Mouse (Mus musculus) neural tube, embryonic 14.5 days (tissue): ENCODE results near the gene Gm20388. TPM values are rescaled to one million over a fixed set of nuclear protein-coding genes. Genes with fewer than 3 reads are reported as not detected.
A peak's percentile ranks its signal among the peaks of the same experiment; 100 is the strongest.

Source experiments
- ATAC-seq: fragments of 200-750 bp; cut with Nextera tagmentation; 2 replicates; pipeline ENCODE4 v1.8.0; 2017; ENCODE audit warnings: low read depth, mild to moderate bottlenecking, moderate TSS enrichment, moderate library complexity
- H3K27ac ChIP-seq: fragments of 300-500 bp; sonication (generic); 2 replicates; pipeline ENCODE4 v1.5.1; 2014; ENCODE audit warnings: low read depth, mild to moderate bottlenecking, control low read depth, low read length, moderate library complexity, mixed read lengths
- H3K27me3 ChIP-seq: fragments of 300-500 bp; sonication (generic); 2 replicates; pipeline ENCODE4 v1.6.1; 2014; ENCODE audit warnings: low read length; ENCODE audit not compliant: control insufficient read depth, insufficient read depth
- H3K36me3 ChIP-seq: fragments of 300-500 bp; sonication (generic); 2 replicates; pipeline ENCODE4 v1.6.1; 2014; ENCODE audit warnings: low read length, mixed read lengths; ENCODE audit not compliant: control insufficient read depth, insufficient read depth
- H3K4me1 ChIP-seq: fragments of 300-500 bp; sonication (generic); 2 replicates; pipeline ENCODE4 v1.6.1; 2014; ENCODE audit warnings: low read length; ENCODE audit not compliant: control insufficient read depth, insufficient read depth
- H3K4me2 ChIP-seq: fragments of 300-500 bp; sonication (generic); 2 replicates; pipeline ENCODE4 v1.6.1; 2014; ENCODE audit warnings: mild to moderate bottlenecking, low read depth, low read length, control low read depth
- H3K4me3 ChIP-seq: fragments of 300-500 bp; sonication (generic); 2 replicates; pipeline ENCODE4 v1.5.1; 2014; ENCODE audit warnings: low read depth, low read length, control low read depth, mixed read lengths
- H3K9ac ChIP-seq: fragments of 300-500 bp; sonication (generic); replicated peaks from 2 replicates; pipeline ENCODE4 v1.6.1; 2014; ENCODE audit warnings: low read depth, mild to moderate bottlenecking, control low read depth, low read length, mixed read lengths
- H3K9me3 ChIP-seq: fragments of 300-500 bp; sonication (generic); 2 replicates; pipeline ENCODE4 v1.6.1; 2016; ENCODE audit warnings: low read length; ENCODE audit not compliant: control insufficient read depth
- WGBS: fragments of 180-500 bp; shearing (Covaris S2); extraction: QIAGEN DNeasy Blood & Tissue Kit; methylation state at CpG from one replicate; pipeline ENCODE4 v1.1.7; 2014; 5-methylcytosine and 5-hydroxymethylcytosine counted together
- polyA plus RNA-seq: library from polyadenylated mRNA; unstranded; fragments of >200 nt; fragmentation: Nextera tagmentation; extraction: Ambion mirVana; gene quantifications from 2 replicates; pipeline ENCODE4 v1.2.1, GENCODE M21; 2014

Gm20388 gene
- polyA plus RNA-seq, 1 experiment from 2014 or later, result 10.3 TPM

DNA sequence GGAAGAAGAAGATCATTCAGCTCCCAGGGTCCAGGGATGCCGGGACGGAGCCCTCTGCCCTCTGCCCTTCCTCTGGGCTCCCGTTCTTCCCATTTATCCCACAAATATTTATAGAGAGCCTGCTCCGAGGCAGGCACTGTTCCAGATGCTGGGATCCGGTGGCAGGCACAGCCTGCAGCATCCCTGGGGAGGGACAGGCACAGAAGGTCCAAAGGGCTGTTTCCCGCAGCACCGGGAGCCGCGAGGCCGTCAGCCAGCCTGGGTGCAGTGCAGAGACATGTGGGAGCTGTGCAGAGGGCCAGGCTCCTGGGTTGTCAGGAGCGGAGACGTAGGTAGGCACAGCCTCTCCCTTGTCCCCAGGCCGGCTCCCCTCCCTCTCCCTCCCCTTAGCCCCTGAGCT, 322.3 kb downstream of the Gm20388 start:
- WGBS, result 13% methylated on average over 13 of the region's 13 CpGs
- no peaks in the 10 kb centered on the region for H3K9me3 ChIP-seq
- no peak for ATAC-seq
- peak overlapping the region; percentile 42 for H3K9ac ChIP-seq
- no peaks in the 10 kb centered on the region for H3K27me3 ChIP-seq
- H3K4me1 ChIP-seq, result peaks cover 58% of the 10 kb centered on the region
- peak overlapping the region; percentile 26 for H3K4me3 ChIP-seq
- no peak overlapping the region for H3K27ac ChIP-seq
- peak overlapping the region; percentile 92 for H3K4me2 ChIP-seq
- no peaks in the 10 kb centered on the region for H3K36me3 ChIP-seq

DNA sequence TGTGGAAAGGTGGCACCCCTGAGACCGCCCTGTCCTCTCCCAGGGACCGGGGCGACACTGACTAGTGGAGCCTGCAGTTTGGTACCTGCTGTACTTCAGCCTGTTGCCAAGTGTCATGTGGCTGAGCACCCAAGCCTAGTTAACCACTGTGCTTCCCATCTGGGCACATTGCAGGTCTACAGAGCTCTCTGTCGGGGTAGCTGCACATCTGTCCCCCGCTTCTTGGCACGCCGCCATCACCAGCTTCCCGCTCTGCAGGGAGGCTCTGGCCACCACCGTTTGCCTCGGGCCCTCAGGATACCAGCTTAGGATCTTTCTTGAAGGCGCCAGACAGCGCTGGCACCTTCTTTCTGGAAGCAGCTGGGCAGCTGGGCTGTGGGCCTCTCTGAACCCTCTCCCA, 323.8 kb downstream of the Gm20388 start:
- H3K4me1 ChIP-seq, result peaks cover 54% of the 10 kb centered on the region
- no peaks in the 10 kb centered on the region for H3K27me3 ChIP-seq
- H3K27ac ChIP-seq, result no peak overlapping the region
- no peak overlapping the region for H3K4me3 ChIP-seq
- ATAC-seq, result no peak
- no peaks in the 10 kb centered on the region for H3K9me3 ChIP-seq
- no peaks in the 10 kb centered on the region for H3K36me3 ChIP-seq
- H3K4me2 ChIP-seq, result no peak overlapping the region
- 50% methylated on average over 12 of the region's 12 CpGs for WGBS
- no peak overlapping the region for H3K9ac ChIP-seq

DNA sequence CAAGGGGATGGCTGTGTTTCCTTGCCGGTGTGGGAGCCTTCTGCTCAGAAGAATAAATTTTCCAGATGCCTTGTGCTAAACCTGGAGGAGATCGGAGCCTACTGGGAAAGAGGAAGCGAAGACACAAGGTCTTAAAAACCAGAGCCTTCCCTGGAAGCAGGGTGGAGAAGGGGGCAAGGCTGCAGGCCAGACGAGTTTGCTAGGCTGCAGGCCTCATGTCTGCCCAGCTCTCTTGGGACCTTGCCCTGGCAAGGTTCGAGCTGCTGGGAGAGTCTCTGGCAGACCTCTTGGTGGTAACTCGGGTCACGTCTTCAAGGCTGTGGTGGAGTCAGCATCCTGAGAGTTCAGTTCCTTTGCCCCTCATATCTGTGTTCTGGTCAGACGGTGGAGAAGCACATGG, 324.2 kb downstream of the Gm20388 start:
- H3K4me1 ChIP-seq, result peaks cover 50% of the 10 kb centered on the region
- WGBS, result 60% methylated on average over 8 of the region's 8 CpGs
- H3K4me2 ChIP-seq, result no peak overlapping the region

GRCm38 (mm10) chr8:120243222-120243621, 332.6 kb downstream of the Gm20388 start:
- Histone ChIP-seq H3K36me3 (no peaks in the 10 kb centered on the region), H3K4me1 (no peaks in the 10 kb centered on the region), H3K9ac (no peak overlapping the region), H3K9me3 (no peaks in the 10 kb centered on the region), H3K4me2 (no peak overlapping the region), H3K27ac (no peak overlapping the region), H3K4me3 (no peak overlapping the region), H3K27me3 (no peaks in the 10 kb centered on the region)
- ATAC-seq, result no peak
- 97% methylated on average over 4 of the region's 4 CpGs for WGBS

More for the DNA sequence above, 324.2 kb downstream of the Gm20388 start:
- H3K4me3 ChIP-seq, result no peak overlapping the region
- no peak overlapping the region for H3K9ac ChIP-seq
- no peak for ATAC-seq
- no peaks in the 10 kb centered on the region for H3K9me3 ChIP-seq
- no peaks in the 10 kb centered on the region for H3K36me3 ChIP-seq
- no peaks in the 10 kb centered on the region for H3K27me3 ChIP-seq
- H3K27ac ChIP-seq, result no peak overlapping the region

- Histone ChIP-seq H3K4me1 (no peaks in the 10 kb centered on the region), H3K36me3 (no peaks in the 10 kb centered on the region), H3K4me3 (no peak overlapping the region), H3K27ac (no peak overlapping the region), H3K9ac (no peak overlapping the region), H3K4me2 (no peak overlapping the region), H3K27me3 (no peaks in the 10 kb centered on the region), H3K9me3 (no peaks in the 10 kb centered on the region)
- ATAC-seq, result no peak
- 96% methylated on average over 5 of the region's 5 CpGs for WGBS
These were observed 333.3 kb downstream of the Gm20388 start for GRCm38 (mm10) chr8:120243916-120244451.

DNA sequence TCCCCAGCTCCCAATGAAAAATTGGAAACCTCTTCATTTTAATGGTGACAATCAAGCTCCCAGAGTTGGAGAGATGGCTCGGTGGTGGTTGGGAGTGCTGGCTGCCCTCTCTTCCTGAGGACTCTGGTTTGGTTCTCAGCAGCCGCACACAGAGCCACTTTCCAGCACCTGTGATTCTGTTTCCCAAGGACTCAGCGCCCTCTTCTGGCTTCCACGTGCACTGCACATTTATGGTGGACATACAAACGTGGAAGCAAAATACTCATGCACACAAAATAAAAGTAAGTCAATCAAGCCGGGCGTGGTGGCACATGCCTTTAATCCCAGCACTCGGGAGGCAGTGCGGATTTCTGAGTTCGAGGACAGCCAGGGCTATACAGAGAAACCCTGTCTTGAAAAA, 333.9 kb downstream of the Gm20388 start:
- no peak overlapping the region for H3K27ac ChIP-seq
- no peak overlapping the region for H3K4me3 ChIP-seq
- 93% methylated on average over 10 of the region's 10 CpGs for WGBS
- no peak overlapping the region for H3K4me2 ChIP-seq
- H3K27me3 ChIP-seq, result no peaks in the 10 kb centered on the region
- H3K9me3 ChIP-seq, result no peaks in the 10 kb centered on the region
- H3K36me3 ChIP-seq, result no peaks in the 10 kb centered on the region
- ATAC-seq, result no peak
- no peak overlapping the region for H3K9ac ChIP-seq
- no peaks in the 10 kb centered on the region for H3K4me1 ChIP-seq

DNA sequence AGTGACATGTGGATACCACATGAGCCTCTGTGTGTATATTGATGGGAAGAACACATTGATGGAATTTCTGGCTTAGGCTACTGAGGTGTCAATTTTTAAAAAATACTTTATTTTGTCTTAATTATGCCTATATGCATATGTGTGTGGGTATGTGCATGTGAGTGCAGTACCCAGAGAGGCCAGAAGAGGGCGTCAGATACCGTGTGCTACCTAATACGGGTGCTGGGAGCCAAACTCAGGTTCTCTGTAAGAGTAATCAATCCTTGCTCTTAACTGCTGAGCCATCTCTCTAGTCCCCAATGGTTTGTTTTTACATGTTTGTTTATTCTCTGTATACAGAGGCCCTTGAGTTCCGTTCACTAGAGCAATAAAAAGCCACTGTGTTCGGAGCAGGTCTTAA, 337.0 kb downstream of the Gm20388 start:
- peaks cover 10% of the 10 kb centered on the region for H3K4me1 ChIP-seq
- no peak for ATAC-seq
- no peak overlapping the region for H3K4me3 ChIP-seq
- H3K9me3 ChIP-seq, result no peaks in the 10 kb centered on the region
- no peaks in the 10 kb centered on the region for H3K27me3 ChIP-seq
- H3K4me2 ChIP-seq, result no peak overlapping the region
- WGBS, result 83% methylated on average over 5 of the region's 5 CpGs
- no peaks in the 10 kb centered on the region for H3K36me3 ChIP-seq
- no peak overlapping the region for H3K9ac ChIP-seq
- H3K27ac ChIP-seq, result no peak overlapping the region

DNA sequence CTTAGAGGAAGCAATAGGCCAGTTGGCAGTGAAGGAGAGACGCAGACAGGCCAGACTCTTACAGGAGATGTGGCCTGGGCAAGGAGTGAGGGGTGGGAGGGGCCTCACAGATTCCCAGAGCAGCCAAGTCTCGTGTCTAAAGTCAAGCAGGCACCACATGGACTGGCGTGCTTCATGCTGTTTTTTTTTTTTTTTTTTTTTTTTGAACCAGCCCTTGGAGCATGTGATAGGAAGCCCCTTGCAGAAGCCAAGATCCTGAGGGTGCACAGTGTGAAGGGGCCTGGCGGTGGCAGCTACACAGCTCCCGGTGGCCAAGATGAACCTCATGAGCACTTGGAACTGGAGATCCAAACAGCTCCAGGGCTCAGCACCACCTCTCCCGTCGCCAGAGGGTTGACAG, 337.4 kb downstream of the Gm20388 start:
- ATAC-seq, result no peak
- Histone ChIP-seq H3K36me3 (no peaks in the 10 kb centered on the region), H3K9me3 (no peaks in the 10 kb centered on the region), H3K4me1 (peaks cover 10% of the 10 kb centered on the region), H3K9ac (no peak overlapping the region), H3K4me3 (no peak overlapping the region), H3K27ac (no peak overlapping the region), H3K27me3 (no peaks in the 10 kb centered on the region), H3K4me2 (no peak overlapping the region)
- WGBS, result 86% methylated on average over 7 of the region's 7 CpGs

DNA sequence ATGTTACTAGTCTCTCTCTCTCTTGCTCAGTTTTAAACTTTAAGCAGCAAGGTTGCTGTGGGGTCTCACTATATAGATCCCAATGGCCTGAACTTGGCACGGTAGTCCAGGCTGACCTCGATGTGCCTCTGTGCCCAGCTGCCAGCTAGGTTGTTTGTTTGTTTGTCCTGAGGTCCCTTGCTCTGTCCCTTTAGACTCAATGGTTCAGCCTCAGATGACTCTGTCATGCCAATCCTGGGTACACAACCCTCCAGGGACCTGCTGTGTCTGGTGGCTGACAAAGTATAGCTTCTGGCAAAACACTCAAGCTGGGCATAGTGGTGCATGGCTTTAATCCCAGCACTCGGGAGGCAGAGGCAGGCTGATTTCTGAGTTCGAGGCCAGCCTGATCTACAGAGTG, 337.8 kb downstream of the Gm20388 start:
- no peaks in the 10 kb centered on the region for H3K9me3 ChIP-seq
- H3K36me3 ChIP-seq, result no peaks in the 10 kb centered on the region
- no peak overlapping the region for H3K27ac ChIP-seq
- H3K27me3 ChIP-seq, result no peaks in the 10 kb centered on the region
- no peak overlapping the region for H3K4me2 ChIP-seq
- no peak for ATAC-seq
- no peak overlapping the region for H3K4me3 ChIP-seq
- H3K9ac ChIP-seq, result no peak overlapping the region
- peaks cover 10% of the 10 kb centered on the region for H3K4me1 ChIP-seq
- 90% methylated on average over 4 of the region's 4 CpGs for WGBS
